Mouse (Mus musculus): ENCODE results near the gene Tbl2.

The Tbl2 gene

DNA sequence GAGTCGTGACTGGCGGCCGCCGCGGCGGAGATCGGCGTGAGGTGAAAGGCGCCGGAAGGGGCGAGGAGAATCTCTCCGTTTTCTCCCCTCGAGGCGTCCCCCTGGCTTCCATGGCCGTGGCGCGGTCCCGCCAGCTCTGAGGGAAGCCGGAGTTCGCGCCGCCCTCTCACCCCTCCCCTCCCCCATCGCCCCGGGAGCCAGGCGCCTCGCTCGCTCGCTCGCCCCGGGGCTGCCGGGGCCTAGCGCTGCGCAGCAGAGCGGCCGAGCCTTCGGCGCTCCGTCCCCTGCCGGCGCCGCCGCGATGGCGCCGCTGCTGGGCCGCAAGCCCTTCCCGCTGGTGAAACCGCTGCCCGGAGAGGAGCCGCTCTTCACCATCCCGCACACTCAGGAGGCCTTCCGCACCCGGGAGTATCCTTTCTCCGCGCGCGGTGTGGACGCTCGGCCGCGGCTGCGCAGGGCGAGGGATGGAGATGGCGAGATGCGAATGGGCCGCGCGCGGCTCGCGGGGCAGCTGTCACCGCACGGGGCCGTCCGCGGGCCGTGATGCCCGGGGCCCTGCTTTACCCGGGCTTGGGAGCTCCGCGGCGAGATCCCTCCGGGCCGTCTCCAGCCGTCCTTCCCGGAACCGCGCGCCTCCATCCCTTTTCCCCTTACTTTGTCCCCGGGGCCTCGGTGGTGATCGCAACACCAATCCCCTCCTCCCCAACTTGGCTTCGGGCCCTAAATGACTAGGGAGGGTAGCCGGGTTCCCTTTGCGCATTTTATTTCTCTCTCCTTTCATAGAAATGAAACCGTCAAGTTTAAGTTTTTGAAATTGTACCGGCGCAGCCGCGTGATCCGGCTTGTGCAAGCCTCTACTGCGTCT lies 38.1 kb downstream of the Tbl2 start:
- peak; percentile 88 for DNase-seq

GRCm38 (mm10) chr5:135188214-135188554 lies 38.7 kb downstream of the Tbl2 start:
- no peak for DNase-seq

GRCm38 (mm10) chr5:135189281-135190022 lies 40.0 kb downstream of the Tbl2 start:
- DNase-seq: no peak

GRCm38 (mm10) chr5:135191620-135192019 lies 42.2 kb downstream of the Tbl2 start:
- peak; percentile 78 for DNase-seq

DNA sequence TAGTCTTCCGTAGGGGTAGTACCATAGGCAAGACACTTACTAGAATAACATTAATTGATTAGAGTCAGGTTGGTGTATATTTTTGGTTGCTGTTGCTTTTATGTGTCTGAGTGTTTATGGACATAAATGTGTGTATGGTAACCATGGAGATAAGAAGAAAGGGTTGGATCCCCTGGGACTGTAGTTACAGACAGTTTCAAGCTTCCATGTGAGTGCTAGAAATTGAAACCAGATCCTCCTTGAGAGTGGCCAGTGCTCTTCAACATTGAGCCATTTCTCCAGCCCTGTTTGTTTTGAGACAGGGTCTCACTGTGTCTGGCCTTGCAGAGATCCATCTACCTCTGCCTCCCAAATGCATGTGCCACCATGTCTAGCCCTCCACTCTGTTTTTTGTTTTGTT lies 43.0 kb downstream of the Tbl2 start:
- DNase-seq: no peak

GRCm38 (mm10) chr5:135196367-135196766 lies 46.9 kb downstream of the Tbl2 start:
- no peak for DNase-seq

DNA sequence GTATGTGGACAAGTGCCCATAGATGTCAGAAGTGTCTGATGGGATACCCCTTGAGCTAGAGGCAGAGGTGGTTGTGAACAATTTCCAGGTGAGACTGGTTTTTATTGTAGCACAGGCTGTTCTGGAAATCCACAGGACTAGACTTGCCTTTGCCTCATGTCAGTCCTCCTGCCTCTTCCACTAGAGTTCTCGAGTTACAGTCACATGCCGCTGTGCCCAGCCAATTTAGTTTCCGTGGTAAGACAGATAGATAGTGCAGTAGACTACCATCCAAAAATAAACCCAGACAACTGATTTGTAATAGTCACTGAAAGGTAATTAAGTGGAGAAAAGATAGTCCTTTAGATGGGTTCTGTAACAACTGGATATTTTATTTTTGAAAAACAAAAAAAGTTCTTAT lies 53.3 kb downstream of the Tbl2 start:
- no peak for DNase-seq

DNA sequence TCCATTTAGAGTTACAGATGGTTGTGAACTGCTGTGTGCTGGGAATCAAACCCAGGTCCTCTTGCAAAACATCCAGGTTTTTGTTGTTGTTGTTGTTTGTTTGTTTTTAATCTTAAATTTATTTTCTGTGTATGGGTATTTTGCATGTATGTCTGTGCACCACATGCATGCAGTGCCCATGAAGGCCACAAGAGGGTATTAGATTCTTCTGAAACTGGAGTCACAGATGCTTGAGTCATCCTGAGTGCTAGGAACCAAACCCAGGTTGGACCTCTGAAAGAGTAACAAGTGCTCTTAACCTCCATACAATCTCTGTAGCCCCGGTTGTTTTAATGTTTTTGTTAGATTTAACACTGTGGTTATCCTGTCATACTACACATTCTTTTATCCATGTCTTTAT lies 58.7 kb downstream of the Tbl2 start:
- DNase-seq: peak; percentile 23
